Mouse (Mus musculus) lung, embryonic 16.5 days (tissue): ENCODE measurements around the gene Glrx. TPM values are rescaled to one million over a fixed set of nuclear protein-coding genes. Genes with fewer than 3 reads are reported as not detected.
A peak's percentile ranks its signal among the peaks of the same experiment; 100 is the strongest.

Experiments
- ATAC-seq: fragments of 200-750 bp; cut with Nextera tagmentation; 2 replicates; pipeline ENCODE4 v1.8.0; 2017; ENCODE audit warnings: low read depth, mild to moderate bottlenecking, moderate library complexity
- H3K27ac ChIP-seq: fragments of 300-500 bp; sonication (generic); 2 replicates; pipeline ENCODE4 v1.5.1; 2014; ENCODE audit warnings: mild to moderate bottlenecking, control low read depth, low read length
- H3K27me3 ChIP-seq: fragments of 300-500 bp; sonication (generic); 2 replicates; pipeline ENCODE4 v1.6.1; 2014; ENCODE audit warnings: low read depth, low read length, mixed read lengths; ENCODE audit not compliant: control insufficient read depth, insufficient read depth
- H3K36me3 ChIP-seq: fragments of 300-500 bp; sonication (generic); 2 replicates; pipeline ENCODE4 v1.6.1; 2014; ENCODE audit warnings: low read length; ENCODE audit not compliant: control insufficient read depth, insufficient read depth
- H3K4me1 ChIP-seq: fragments of 300-500 bp; sonication (generic); replicated peaks from 2 replicates; pipeline ENCODE4 v1.6.1; 2014; ENCODE audit warnings: low read length, mixed read lengths; ENCODE audit not compliant: control insufficient read depth, insufficient read depth
- H3K4me2 ChIP-seq: fragments of 300-500 bp; sonication (generic); 2 replicates; pipeline ENCODE4 v1.6.1; 2014; ENCODE audit warnings: low read depth, low read length, control low read depth
- H3K4me3 ChIP-seq: fragments of 300-500 bp; sonication (generic); 2 replicates; pipeline ENCODE4 v1.5.1; 2014; ENCODE audit warnings: mild to moderate bottlenecking, low read length, control low read depth
- H3K9ac ChIP-seq: fragments of 300-500 bp; sonication (generic); 2 replicates; pipeline ENCODE4 v1.6.1; 2014; ENCODE audit warnings: low read length, control low read depth
- H3K9me3 ChIP-seq: fragments of 300-500 bp; sonication (generic); 2 replicates; pipeline ENCODE4 v1.6.1; 2016; ENCODE audit warnings: low read length; ENCODE audit not compliant: control insufficient read depth
- WGBS: fragments of 180-500 bp; shearing (Covaris S2); extraction: QIAGEN DNeasy Blood & Tissue Kit; methylation state at CpG from one replicate; pipeline ENCODE4 v1.1.7; 2014; 5-methylcytosine and 5-hydroxymethylcytosine counted together
- polyA plus RNA-seq: library from polyadenylated mRNA; unstranded; fragments of >200 nt; fragmentation: Nextera tagmentation; extraction: Ambion mirVana; gene quantifications from 2 replicates; pipeline ENCODE4 v1.2.1, GENCODE M21; 2015

Glrx gene
- polyA plus RNA-seq, result 56.9 and 58.0 TPM in 2 replicates

GRCm38 (mm10) chr13:75839719-75840481 is at the start of gene Glrx:
TSS of gene Glrx (plus strand) at chr13:75839868.
- no peaks in the 10 kb centered on the region for H3K9me3 ChIP-seq
- peaks cover 17% of the 10 kb centered on the region for H3K4me1 ChIP-seq
- peak within 1 kb of the TSS; percentile 63 for H3K4me2 ChIP-seq
- H3K27me3 ChIP-seq, result no peaks in the 10 kb centered on the region
- H3K9ac ChIP-seq, result peak within 1 kb of the TSS; percentile 51
- 0% methylated on average over 12 of the region's 12 CpGs for WGBS
- peak within 1 kb of the TSS; percentile 54 for H3K27ac ChIP-seq
- H3K36me3 ChIP-seq, result no peaks in the 10 kb centered on the region
- ATAC-seq, result peak; percentile 92
- peak within 1 kb of the TSS; percentile 55 for H3K4me3 ChIP-seq

DNA sequence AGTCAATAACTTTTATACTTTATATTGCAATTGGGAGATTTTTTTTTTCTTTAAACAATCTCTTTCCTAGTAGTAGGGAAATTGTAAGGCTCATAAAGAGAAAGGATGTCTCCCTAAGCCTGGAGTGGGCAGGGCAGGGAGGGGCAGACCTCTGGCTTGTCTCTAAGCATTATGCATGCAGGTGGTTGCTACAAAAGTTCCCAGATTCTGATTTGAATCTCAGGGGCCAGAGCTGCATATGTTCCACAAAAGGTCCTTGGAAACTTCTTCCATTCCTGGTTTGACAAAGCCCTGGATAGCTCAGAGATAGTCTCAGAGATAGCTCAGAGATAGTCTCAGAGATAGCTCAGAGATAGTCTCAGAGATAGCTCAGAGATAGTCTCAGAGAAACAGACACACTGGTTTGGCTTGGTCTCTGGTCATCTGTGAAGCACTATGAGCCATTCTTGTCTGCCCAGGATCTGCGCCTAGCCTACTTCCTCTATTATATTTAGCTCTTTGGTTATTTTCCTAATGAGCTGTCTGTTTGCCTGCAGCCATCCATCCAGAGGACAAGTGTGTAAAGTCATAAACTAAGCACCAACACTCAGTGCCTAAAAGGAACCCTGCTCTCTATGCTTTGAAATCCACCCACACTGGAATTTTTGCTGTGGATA is 49.0 kb upstream of the Glrx start:
- Histone ChIP-seq H3K9me3 (no peaks in the 10 kb centered on the region), H3K36me3 (no peaks in the 10 kb centered on the region), H3K9ac (no peak overlapping the region), H3K27me3 (no peaks in the 10 kb centered on the region), H3K4me1 (no peaks in the 10 kb centered on the region), H3K4me2 (no peak overlapping the region), H3K4me3 (no peak overlapping the region), H3K27ac (no peak overlapping the region)
- 56% methylated on average over 1 of the region's 1 CpGs for WGBS
- ATAC-seq, result no peak

DNA sequence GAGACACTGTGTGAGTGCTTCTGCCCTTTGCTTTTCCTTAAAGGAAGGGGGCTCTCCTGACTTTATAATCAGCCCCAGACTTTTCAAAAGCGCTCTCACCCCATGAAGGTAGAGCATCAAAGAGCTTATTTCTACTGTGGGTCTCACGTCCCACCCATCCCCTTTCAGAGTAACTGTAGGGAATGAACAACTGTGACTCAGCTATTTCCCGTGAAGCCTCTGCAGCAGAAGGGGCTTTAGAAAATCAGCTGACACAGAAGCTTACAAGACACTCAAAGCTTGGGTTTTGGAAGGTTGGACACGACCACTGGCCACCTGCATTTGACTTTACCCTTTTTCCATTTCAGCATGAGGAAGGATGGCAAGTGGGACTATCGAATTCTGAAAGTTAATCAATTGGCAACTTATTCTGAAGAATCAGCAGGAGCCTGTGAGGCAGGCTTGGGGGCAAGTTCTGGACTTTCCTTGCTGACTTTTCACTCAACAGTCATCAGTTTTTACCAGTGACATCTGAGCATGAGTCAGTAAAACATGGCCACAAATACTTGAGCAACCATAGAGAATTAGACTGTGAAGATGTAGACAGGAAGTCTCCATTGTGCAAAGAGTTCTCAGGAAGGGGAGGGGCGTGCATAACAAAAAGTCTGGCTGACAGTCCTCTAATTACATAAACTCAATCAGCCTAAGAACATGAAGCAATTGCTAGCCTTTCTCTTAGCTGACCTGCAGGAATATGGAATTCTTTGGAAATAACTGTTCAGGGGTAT is 45.6 kb upstream of the Glrx start:
- Histone ChIP-seq H3K4me3 (no peak overlapping the region), H3K36me3 (no peaks in the 10 kb centered on the region), H3K9me3 (no peaks in the 10 kb centered on the region), H3K4me1 (no peaks in the 10 kb centered on the region; the same call in 1 of the 2 replicates), H3K27me3 (no peaks in the 10 kb centered on the region), H3K9ac (no peak overlapping the region), H3K27ac (no peak overlapping the region), H3K4me2 (no peak overlapping the region)
- no peak for ATAC-seq
- WGBS, result 74% methylated on average over 6 of the region's 6 CpGs

- Histone ChIP-seq H3K4me2 (peak overlapping the region; percentile 49), H3K9ac (no peak overlapping the region), H3K4me3 (peak overlapping the region; percentile 31), H3K36me3 (no peaks in the 10 kb centered on the region), H3K4me1 (no peaks in the 10 kb centered on the region; the same call in 1 of the 2 replicates), H3K27me3 (no peaks in the 10 kb centered on the region), H3K27ac (peak overlapping the region; percentile 43; the same call in 1 of the 2 replicates), H3K9me3 (no peaks in the 10 kb centered on the region)
- ATAC-seq, result peak; percentile 98
- 14% methylated on average over 18 of the region's 18 CpGs for WGBS
Measured at GRCm38 (mm10) chr13:75797369-75798141, 42.1 kb upstream of the Glrx start.

GRCm38 (mm10) chr13:75798413-75799302 is 41.0 kb upstream of the Glrx start:
- no peak overlapping the region for H3K9ac ChIP-seq
- H3K27me3 ChIP-seq, result no peaks in the 10 kb centered on the region
- 57% methylated on average over 7 of the region's 7 CpGs for WGBS
- ATAC-seq, result no peak
- no peak overlapping the region for H3K27ac ChIP-seq
- no peaks in the 10 kb centered on the region for H3K36me3 ChIP-seq
- H3K4me2 ChIP-seq, result no peak overlapping the region
- H3K4me3 ChIP-seq, result no peak overlapping the region
- H3K9me3 ChIP-seq, result no peaks in the 10 kb centered on the region
- H3K4me1 ChIP-seq, result no peaks in the 10 kb centered on the region; the same call in 1 of the 2 replicates

GRCm38 (mm10) chr13:75799421-75799820 is 40.2 kb upstream of the Glrx start:
- H3K9ac ChIP-seq, result no peak overlapping the region
- no peaks in the 10 kb centered on the region for H3K36me3 ChIP-seq
- H3K27me3 ChIP-seq, result no peaks in the 10 kb centered on the region
- 84% methylated on average over 3 of the region's 3 CpGs for WGBS
- ATAC-seq, result no peak
- H3K27ac ChIP-seq, result no peak overlapping the region
- no peaks in the 10 kb centered on the region for H3K9me3 ChIP-seq
- H3K4me3 ChIP-seq, result no peak overlapping the region
- H3K4me1 ChIP-seq, result no peaks in the 10 kb centered on the region; the same call in 1 of the 2 replicates
- no peak overlapping the region for H3K4me2 ChIP-seq

DNA sequence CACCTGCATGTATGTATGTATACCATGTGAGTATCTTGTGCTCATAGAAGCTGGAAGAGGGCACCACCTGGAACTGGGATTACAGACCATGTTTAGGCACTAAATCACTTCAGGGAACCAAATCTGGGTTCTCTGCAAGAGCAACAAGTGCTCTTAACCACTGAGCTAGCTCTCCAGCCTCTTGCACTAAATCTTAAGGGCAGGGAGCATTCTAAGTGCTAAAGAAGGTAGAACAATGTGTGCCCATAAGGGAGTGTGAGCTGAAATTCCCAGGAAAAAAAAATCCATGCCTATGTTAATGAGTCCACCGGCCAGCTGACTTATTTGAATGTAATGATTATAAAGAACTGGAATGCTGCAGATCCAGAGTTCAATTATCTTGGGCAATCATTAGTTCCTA is 31.7 kb upstream of the Glrx start:
- H3K4me1 ChIP-seq, result no peaks in the 10 kb centered on the region
- H3K36me3 ChIP-seq, result no peaks in the 10 kb centered on the region
- H3K27ac ChIP-seq, result no peak overlapping the region
- no peaks in the 10 kb centered on the region for H3K9me3 ChIP-seq
- H3K4me3 ChIP-seq, result no peak overlapping the region
- no peaks in the 10 kb centered on the region for H3K27me3 ChIP-seq
- H3K9ac ChIP-seq, result no peak overlapping the region
- no peak for ATAC-seq
- 97% methylated on average over 1 of the region's 1 CpGs for WGBS
- no peak overlapping the region for H3K4me2 ChIP-seq

DNA sequence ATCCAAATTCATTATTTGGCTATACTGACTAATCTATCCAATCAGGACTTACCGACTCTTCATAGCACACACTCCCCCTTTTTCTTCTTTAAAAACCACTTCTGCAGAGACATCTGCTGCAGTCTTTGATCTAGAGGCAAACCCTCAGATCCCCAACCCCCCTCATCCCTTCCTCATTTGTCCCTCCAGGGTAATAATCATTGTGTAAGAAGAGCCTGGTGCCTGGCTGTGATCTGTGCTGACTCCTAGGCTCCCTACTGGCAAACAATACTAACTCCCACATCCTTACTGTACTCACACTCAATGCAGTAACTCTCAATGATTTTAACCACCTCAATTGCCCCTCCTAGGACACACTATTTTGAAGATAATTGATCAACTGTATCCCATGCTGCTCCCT is 29.7 kb upstream of the Glrx start:
- no peak overlapping the region for H3K9ac ChIP-seq
- no peaks in the 10 kb centered on the region for H3K27me3 ChIP-seq
- H3K4me3 ChIP-seq, result no peak overlapping the region
- H3K9me3 ChIP-seq, result no peaks in the 10 kb centered on the region
- 68% methylated on average over 1 of the region's 1 CpGs for whole genome bisulfite sequencing
- no peak overlapping the region for H3K27ac ChIP-seq
- H3K4me2 ChIP-seq, result no peak overlapping the region
- no peaks in the 10 kb centered on the region for H3K4me1 ChIP-seq
- ATAC-seq, result no peak
- no peaks in the 10 kb centered on the region for H3K36me3 ChIP-seq
